In the genomic region with DNA sequence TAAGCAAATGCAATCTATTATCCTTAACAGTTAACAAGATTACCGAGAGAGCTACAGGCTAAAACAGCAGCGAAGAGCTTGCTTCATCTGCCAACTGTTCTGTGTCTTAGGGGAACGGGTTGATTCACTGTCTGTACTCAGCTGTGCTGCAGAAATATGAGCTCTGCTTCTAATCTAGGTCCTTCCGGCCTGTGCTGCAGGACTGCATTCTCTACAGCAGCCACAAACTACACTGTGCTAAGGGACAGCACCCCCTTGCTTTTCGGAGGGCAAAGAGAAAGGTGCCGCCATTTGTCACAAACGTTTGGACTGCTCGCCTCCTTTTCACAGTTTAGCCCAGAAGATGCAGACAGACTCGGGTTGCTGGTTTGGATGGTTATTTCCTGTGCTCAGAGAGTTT, we compare ENCODE assay signal across 11 mouse cellular contexts.
DNase-seq lines count a peak whose midpoint lies in the region; ATAC-seq and TF ChIP-seq lines count a peak whose summit lies in the region.
"Had no signal": no experiment of that assay in that cellular context is flagged by ENCODE, and none has a peak within 500 bp of the region (broad histone marks: within the 10 kb centered on the region; RNA-seq: fewer than 3 reads in every experiment).

No protein-coding gene starts in this region.

- H3K4me3 ChIP-seq in forebrain, postnatal 0 days (ENCODE audit: low read depth, low read length) = no peak overlapping the region
- H3K4me3 ChIP-seq in forebrain, embryonic 14.5 days (ENCODE audit: low read depth, low read length) = no peak overlapping the region
- peak overlapping the region; percentile 4; the same call in 1 of the 2 replicates for H3K4me3 ChIP-seq in kidney, embryonic 14.5 days (ENCODE audit: low read length)
- no peak overlapping the region for H3K4me3 ChIP-seq in kidney, adult 2 months (ENCODE audit: insufficient read depth, low read depth, low read length)
- H3K4me3 ChIP-seq in testis, adult 2 months (ENCODE audit: control insufficient read depth, low read depth, low read length) = peak overlapping the region; percentile 15
- H3K4me3 ChIP-seq: hindbrain, embryonic 15.5 days; midbrain, embryonic 15.5 days had no signal

- H3K4me2 ChIP-seq in forebrain, postnatal 0 days (ENCODE audit: low read depth) = no peak overlapping the region
- no peak overlapping the region for H3K4me2 ChIP-seq in forebrain, embryonic 14.5 days (ENCODE audit: low read length)
- peak overlapping the region; percentile 31 for H3K4me2 ChIP-seq in kidney, embryonic 14.5 days (replicated peaks; ENCODE audit: low read depth, low read length)
- H3K4me2 ChIP-seq: hindbrain, embryonic 15.5 days; midbrain, embryonic 15.5 days had no signal

- DNase-seq in forebrain, postnatal 0 days = peak; percentile 13
- DNase-seq in forebrain, embryonic 14.5 days (ENCODE audit: low spot score) = no peak
- no peak for DNase-seq in kidney, adult 2 months
- DNase-seq in testis, postnatal 10 days (ENCODE audit: low spot score) = no peak
- DNase-seq in cerebellum, postnatal 10 days = no peak
- no peak for DNase-seq in right cerebral cortex, adult 2 months (ENCODE audit: low spot score in 2 of 2)

- H3K9ac ChIP-seq in forebrain, postnatal 0 days = no peak overlapping the region
- no peak overlapping the region for H3K9ac ChIP-seq in forebrain, embryonic 14.5 days (ENCODE audit: low read length)
- H3K9ac ChIP-seq in kidney, embryonic 14.5 days (ENCODE audit: low read depth, low read length) = no peak overlapping the region
- H3K9ac ChIP-seq: hindbrain, embryonic 15.5 days; midbrain, embryonic 15.5 days had no signal

- 73% methylated on average over 9 of the region's 9 CpGs for WGBS in forebrain, postnatal 0 days
- 80% methylated on average over 9 of the region's 9 CpGs for WGBS in forebrain, embryonic 14.5 days
- 32% methylated on average over 9 of the region's 9 CpGs for WGBS in kidney, embryonic 14.5 days
- 29% methylated on average over 9 of the region's 9 CpGs for WGBS in kidney, adult 2 months

- TF ChIP-seq POLR2A in kidney, adult 2 months (IDR thresholded peaks at IDR 0.05; ENCODE audit: low read depth, low read length) = no peak
- no peak for TF ChIP-seq POLR2A in testis, adult 2 months (IDR thresholded peaks at IDR 0.05; ENCODE audit: control insufficient read depth, low read depth, low read length)

- no peak overlapping the region for H3K27ac ChIP-seq in forebrain, postnatal 0 days (ENCODE audit: low read depth, low read length)
- H3K27ac ChIP-seq in forebrain, embryonic 14.5 days (ENCODE audit: low read depth, low read length) = no peak overlapping the region
- no peak overlapping the region for H3K27ac ChIP-seq in kidney, embryonic 14.5 days (ENCODE audit: low read depth, low read length)
- no peak overlapping the region for H3K27ac ChIP-seq in kidney, adult 2 months (ENCODE audit: insufficient read depth, low read depth, low read length)
- H3K27ac ChIP-seq in testis, adult 2 months (ENCODE audit: control insufficient read depth, insufficient read depth, low read depth, low read length) = no peak overlapping the region
- H3K27ac ChIP-seq: hindbrain, embryonic 15.5 days; midbrain, embryonic 15.5 days had no signal

- H3K9me3 ChIP-seq in forebrain, postnatal 0 days (ENCODE audit: low read length) = no peaks in the 10 kb centered on the region
- H3K9me3 ChIP-seq in forebrain, embryonic 14.5 days (replicated peaks; ENCODE audit: control insufficient read depth, low read length) = no peaks in the 10 kb centered on the region
- H3K9me3 ChIP-seq in kidney, embryonic 14.5 days (ENCODE audit: control insufficient read depth, low read length) = no peaks in the 10 kb centered on the region
- H3K9me3 ChIP-seq: hindbrain, embryonic 15.5 days; midbrain, embryonic 15.5 days had no signal

- ATAC-seq in forebrain, postnatal 0 days = 0 out of 2 replicates have a peak, but pooled peaks have one; percentile 25
- no peak for ATAC-seq in forebrain, embryonic 14.5 days
- ATAC-seq in kidney, embryonic 14.5 days (ENCODE audit: low FRiP score, low TSS enrichment) = peak; percentile 86; the same call in 1 of the 2 replicates
- ATAC-seq: forebrain, embryonic 16.5 days; midbrain, embryonic 15.5 days had no signal

- H3K4me1 ChIP-seq in forebrain, postnatal 0 days (ENCODE audit: insufficient read depth) = no peaks in the 10 kb centered on the region
- H3K4me1 ChIP-seq in forebrain, embryonic 14.5 days (ENCODE audit: control insufficient read depth, insufficient read depth, low read length) = no peaks in the 10 kb centered on the region
- no peaks in the 10 kb centered on the region for H3K4me1 ChIP-seq in kidney, embryonic 14.5 days (ENCODE audit: control insufficient read depth, insufficient read depth, low read length)
- no peaks in the 10 kb centered on the region for H3K4me1 ChIP-seq in kidney, adult 2 months (ENCODE audit: control insufficient read depth, insufficient read depth, low read length)
- H3K4me1 ChIP-seq in testis, adult 2 months (ENCODE audit: control insufficient read depth, insufficient read depth, low read length) = no peaks in the 10 kb centered on the region; the same call in 1 of the 2 replicates
- H3K4me1 ChIP-seq: hindbrain, embryonic 15.5 days; midbrain, embryonic 15.5 days had no signal

- no peaks in the 10 kb centered on the region for H3K27me3 ChIP-seq in forebrain, postnatal 0 days (ENCODE audit: insufficient read depth, low read length)
- H3K27me3 ChIP-seq in forebrain, embryonic 14.5 days (replicated peaks; ENCODE audit: control insufficient read depth, insufficient read depth, low read length) = no peaks in the 10 kb centered on the region
- no peaks in the 10 kb centered on the region for H3K27me3 ChIP-seq in kidney, embryonic 14.5 days (ENCODE audit: control insufficient read depth, insufficient read depth, low read length)
- H3K27me3 ChIP-seq in kidney, adult 2 months (replicated peaks; ENCODE audit: control insufficient read depth, insufficient read depth, low read length) = no peaks in the 10 kb centered on the region
- no peaks in the 10 kb centered on the region for H3K27me3 ChIP-seq in testis, adult 2 months (ENCODE audit: control insufficient read depth, insufficient read depth, low read length)
- H3K27me3 ChIP-seq: hindbrain, embryonic 15.5 days; midbrain, embryonic 15.5 days had no signal

- H3K36me3 ChIP-seq in forebrain, postnatal 0 days (ENCODE audit: insufficient read depth) = no peaks in the 10 kb centered on the region
- no peaks in the 10 kb centered on the region for H3K36me3 ChIP-seq in forebrain, embryonic 14.5 days (ENCODE audit: control insufficient read depth, insufficient read depth, low read length)
- no peaks in the 10 kb centered on the region for H3K36me3 ChIP-seq in kidney, embryonic 14.5 days (ENCODE audit: control insufficient read depth, insufficient read depth, low read length)
- no peaks in the 10 kb centered on the region for H3K36me3 ChIP-seq in kidney, adult 2 months (ENCODE audit: control insufficient read depth, insufficient read depth, low read length)
- H3K36me3 ChIP-seq in testis, adult 2 months (ENCODE audit: control insufficient read depth, insufficient read depth, low read length) = no peaks in the 10 kb centered on the region
- H3K36me3 ChIP-seq: hindbrain, embryonic 15.5 days; midbrain, embryonic 15.5 days had no signal

- 0 out of 2 replicates have a peak, but pooled peaks have one; percentile 10 for TF ChIP-seq CTCF in forebrain, postnatal 0 days (IDR thresholded peaks at IDR 0.05; ENCODE audit: low read depth)
- TF ChIP-seq CTCF in kidney, adult 2 months (conservative IDR thresholded peaks at IDR 0.05; ENCODE audit: insufficient read depth, insufficient read length, low read depth, low read length) = no peak
- no peak for TF ChIP-seq CTCF in testis, adult 2 months (IDR thresholded peaks at IDR 0.05; ENCODE audit: control insufficient read depth, insufficient read depth, insufficient replicate concordance, low read depth, low read length)

Comparison
In these comparisons a context has a peak if more than half of its experiments do, and no peak if none do; other contexts are left out.
1. H3K4me3 ChIP-seq: peak in kidney, embryonic 14.5 days (single experiment) and testis, adult 2 months (single experiment); none in forebrain, postnatal 0 days (single experiment), forebrain, embryonic 14.5 days (single experiment) and kidney, adult 2 months (single experiment).